18 mouse cellular contexts compared by ENCODE assay signal in genomic region chr4:43593453-43593852, GRCm38 (mm10). TPM values are rescaled to one million over a fixed set of nuclear protein-coding genes. Genes with fewer than 3 reads are reported as not detected.
"Had no signal": no experiment of that assay in that cellular context is flagged by ENCODE, and none has a peak within 500 bp of the region (broad histone marks: within the 10 kb centered on the region; RNA-seq: fewer than 3 reads in every experiment).

No protein-coding gene starts in this region.

- H3K4me3 ChIP-seq: limb, embryonic 15.5 days; liver, embryonic 13.5 days; midbrain, embryonic 13.5 days; myocyte; neural tube, embryonic 15.5 days had no signal

- H3K9ac ChIP-seq: limb, embryonic 15.5 days; liver, embryonic 13.5 days; midbrain, embryonic 13.5 days; neural tube, embryonic 15.5 days had no signal

- H3K4me2 ChIP-seq: limb, embryonic 15.5 days; liver, embryonic 13.5 days; midbrain, embryonic 13.5 days; neural tube, embryonic 15.5 days had no signal

- H3K27me3 ChIP-seq: limb, embryonic 15.5 days; midbrain, embryonic 13.5 days; neural tube, embryonic 15.5 days had no signal

- H3K9me3 ChIP-seq: limb, embryonic 15.5 days; liver, embryonic 13.5 days; midbrain, embryonic 13.5 days; neural tube, embryonic 15.5 days had no signal

- ATAC-seq: midbrain, embryonic 13.5 days had no signal

- DNase-seq: kidney, adult 9 months; kidney, postnatal 36 days; layer of hippocampus, adult 9-11 months; layer of hippocampus, postnatal 36 days; liver, embryonic 13.5 days; lung, adult 18-20 months; right cerebral cortex, adult 18-20 months; right cerebral cortex, postnatal 25 days; thymus, postnatal 4 days had no signal

- H3K4me1 ChIP-seq: limb, embryonic 15.5 days; midbrain, embryonic 13.5 days; neural tube, embryonic 15.5 days had no signal

- H3K36me3 ChIP-seq: limb, embryonic 15.5 days; liver, embryonic 13.5 days; midbrain, embryonic 13.5 days; neural tube, embryonic 15.5 days had no signal

- H3K27ac ChIP-seq: kidney, postnatal 0 days; limb, embryonic 15.5 days; liver, embryonic 13.5 days; midbrain, embryonic 13.5 days; neural tube, embryonic 15.5 days had no signal

RNA-seq across cellular contexts. Expression of gene Msmp, which starts 9.2 kb away (rescaled TPM):
- total RNA-seq: layer of hippocampus, adult 18-20 months; layer of hippocampus, postnatal 36 days; megakaryocyte-erythroid progenitor cell, adult 5-6 weeks had no signal
- polyA plus RNA-seq: limb, embryonic 11.5 days; liver, embryonic 13.5 days; myocyte; small intestine, adult 2 months had no signal
